Mouse (Mus musculus) ES-Bruce4 (cell line): ENCODE data around the gene Galnt18. TPM values are rescaled to one million over a fixed set of nuclear protein-coding genes. Genes with fewer than 3 reads are reported as not detected.

ENCODE experiments used
- H3K27ac ChIP-seq: 2 replicates; pipeline ENCODE4 v1.5.1; 2012; ENCODE audit warnings: low read length, inconsistent platforms; ENCODE audit not compliant: insufficient read depth
- H3K27me3 ChIP-seq: 2 replicates; pipeline ENCODE4 v1.6.1; 2012; ENCODE audit warnings: mild to moderate bottlenecking, low read length, inconsistent platforms; ENCODE audit not compliant: control insufficient read depth, poor library complexity, insufficient read depth, severe bottlenecking
- H3K36me3 ChIP-seq: 2 replicates; pipeline ENCODE4 v1.6.1; 2012; ENCODE audit warnings: inconsistent platforms, mild to moderate bottlenecking, low read length, moderate library complexity; ENCODE audit not compliant: control insufficient read depth, poor library complexity, insufficient read depth, severe bottlenecking
- H3K4me1 ChIP-seq: one replicate; pipeline ENCODE4 v1.8.1; 2011; ENCODE audit warnings: low read length; ENCODE audit not compliant: control insufficient read depth, insufficient read depth
- H3K4me3 ChIP-seq: 2 replicates; pipeline ENCODE4 v1.5.1; 2011; ENCODE audit warnings: low read depth, mild to moderate bottlenecking, low read length
- H3K9ac ChIP-seq: 2 replicates; pipeline ENCODE4 v1.6.1; 2012; ENCODE audit warnings: low read depth, mild to moderate bottlenecking, inconsistent platforms; ENCODE audit not compliant: poor library complexity, severe bottlenecking
- H3K9me3 ChIP-seq: replicated peaks from 2 replicates; pipeline ENCODE4 v1.6.1; 2012; ENCODE audit warnings: mild to moderate bottlenecking, low read length, inconsistent platforms; ENCODE audit not compliant: control insufficient read depth, poor library complexity, insufficient read depth, severe bottlenecking
- CTCF ChIP-seq: IDR thresholded peaks from one replicate; pipeline ENCODE4 v1.8.1; 2011; ENCODE audit warnings: low read depth, low read length
- EP300 ChIP-seq: IDR thresholded peaks from 2 replicates; pipeline ENCODE4 v1.6.1; 2011; ENCODE audit warnings: low read depth, low read length; ENCODE audit not compliant: insufficient read depth
- POLR2A ChIP-seq: IDR thresholded peaks from one replicate; pipeline ENCODE4 v1.8.1; 2011; ENCODE audit warnings: low read length; ENCODE audit not compliant: insufficient read depth
- polyA plus RNA-seq: library from polyadenylated mRNA; stranded (reverse); fragments of >200 nt; gene quantifications from 2 replicates; pipeline ENCODE4 v1.2.4, GENCODE M21; 2011; ENCODE audit warnings: low read depth; ENCODE audit not compliant: missing spikeins, insufficient read depth, insufficient read length

Gene Galnt18
- polyA plus RNA-seq, 1 experiment: 2.6 TPM

DNA sequence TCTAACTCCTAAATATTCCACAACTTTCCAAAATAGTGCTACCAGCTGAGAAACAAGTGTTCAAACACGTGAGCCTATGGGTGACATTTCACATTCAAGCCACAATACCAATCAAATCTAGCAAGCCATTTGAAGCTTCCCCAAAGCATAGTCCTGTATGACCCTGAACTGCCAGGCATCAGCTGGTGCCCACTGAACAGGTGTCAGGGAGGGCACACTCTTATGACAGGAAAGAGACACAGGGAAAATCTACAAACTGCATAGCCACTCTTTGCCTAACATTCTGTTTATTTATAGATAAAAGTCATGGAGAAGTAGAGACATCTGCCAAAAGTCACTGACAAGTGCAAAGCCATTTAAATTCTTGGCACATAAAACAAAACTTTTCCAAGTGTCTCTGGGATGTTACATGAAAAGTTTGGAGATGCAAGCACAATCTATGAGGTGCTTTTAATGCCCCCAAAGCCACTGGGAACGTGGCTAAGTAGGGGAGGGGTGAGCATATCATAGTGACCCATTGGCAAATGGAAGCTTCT, 280.5 kb downstream of the Galnt18 start:
- Histone ChIP-seq H3K27ac (no peak overlapping the region), H3K27me3 (no peaks in the 10 kb centered on the region), H3K9me3 (no peaks in the 10 kb centered on the region), H3K36me3 (no peaks in the 10 kb centered on the region), H3K4me1 (no peaks in the 10 kb centered on the region), H3K9ac (no peak overlapping the region), H3K4me3 (no peak overlapping the region)
- TF ChIP-seq CTCF: no peak
- TF ChIP-seq POLR2A: no peak
- no peak for TF ChIP-seq EP300

- no peak overlapping the region for H3K27ac ChIP-seq
- H3K27me3 ChIP-seq: no peaks in the 10 kb centered on the region
- H3K4me3 ChIP-seq: no peak overlapping the region
- H3K36me3 ChIP-seq: no peaks in the 10 kb centered on the region
- no peaks in the 10 kb centered on the region for H3K9me3 ChIP-seq
- H3K4me1 ChIP-seq: no peaks in the 10 kb centered on the region
- no peak overlapping the region for H3K9ac ChIP-seq
- TF ChIP-seq CTCF: no peak
- TF ChIP-seq POLR2A: no peak
- TF ChIP-seq EP300: no peak
Measured at GRCm38 (mm10) chr7:111497191-111497590, 282.6 kb downstream of the Galnt18 start.

- no peak for TF ChIP-seq CTCF
- TF ChIP-seq POLR2A: no peak
- no peak for TF ChIP-seq EP300
- Histone ChIP-seq H3K9ac (no peak overlapping the region), H3K9me3 (no peaks in the 10 kb centered on the region), H3K27ac (no peak overlapping the region), H3K4me1 (no peaks in the 10 kb centered on the region), H3K4me3 (no peak overlapping the region), H3K27me3 (no peaks in the 10 kb centered on the region), H3K36me3 (no peaks in the 10 kb centered on the region)
Measured at GRCm38 (mm10) chr7:111492242-111492949, 287.4 kb downstream of the Galnt18 start.

DNA sequence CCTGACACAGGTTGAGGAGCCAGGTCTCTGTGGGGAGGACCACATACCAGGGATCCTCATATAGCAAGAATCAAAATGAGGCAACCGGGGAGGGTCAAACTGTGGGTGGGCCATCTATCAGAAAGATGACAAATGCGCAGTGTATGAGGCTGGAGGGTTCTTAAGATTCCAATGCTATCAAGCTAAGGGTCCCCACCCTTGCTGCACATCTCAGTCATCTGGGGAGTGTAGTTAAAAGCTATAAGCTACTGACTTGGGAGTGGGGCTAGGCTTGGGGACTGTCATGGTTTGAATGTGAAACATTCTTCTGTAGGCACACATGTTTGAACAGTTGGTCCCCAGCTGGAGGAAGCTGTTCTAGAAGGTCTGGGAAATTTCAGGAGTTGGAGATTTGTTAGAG, 288.2 kb downstream of the Galnt18 start:
- no peak overlapping the region for H3K4me3 ChIP-seq
- H3K27me3 ChIP-seq: no peaks in the 10 kb centered on the region
- no peaks in the 10 kb centered on the region for H3K36me3 ChIP-seq
- H3K9me3 ChIP-seq: no peaks in the 10 kb centered on the region
- H3K9ac ChIP-seq: no peak overlapping the region
- H3K27ac ChIP-seq: no peak overlapping the region
- H3K4me1 ChIP-seq: no peaks in the 10 kb centered on the region
- TF ChIP-seq EP300: no peak
- no peak for TF ChIP-seq CTCF
- no peak for TF ChIP-seq POLR2A

DNA sequence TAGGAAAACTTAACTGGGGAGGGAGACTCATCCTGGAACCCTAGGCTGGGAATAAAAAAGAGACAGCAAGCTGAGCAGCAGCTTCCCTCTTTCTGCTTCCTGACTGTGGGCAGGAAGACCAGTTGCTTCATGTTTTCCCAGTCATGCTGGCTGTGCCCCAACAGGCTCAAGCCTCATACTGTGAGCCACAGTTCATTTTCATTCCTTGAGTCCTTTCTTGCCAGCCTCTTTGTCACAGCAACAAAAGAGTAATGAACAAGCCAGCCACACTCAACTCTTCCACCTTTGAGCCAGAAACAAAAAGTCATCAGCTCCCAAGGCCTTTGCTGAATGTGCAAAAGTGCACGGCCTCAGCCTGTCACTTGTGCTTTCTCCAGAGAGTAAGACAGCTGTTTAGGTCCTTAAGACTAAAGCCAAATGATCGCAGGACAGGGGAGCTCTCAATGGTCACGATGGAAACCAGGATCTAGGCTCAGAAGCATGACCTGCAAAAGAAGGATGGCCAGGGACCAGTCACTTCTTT, 292.9 kb downstream of the Galnt18 start:
- TF ChIP-seq POLR2A: no peak
- TF ChIP-seq EP300: no peak
- TF ChIP-seq CTCF: no peak
- H3K27me3 ChIP-seq: no peaks in the 10 kb centered on the region
- H3K9me3 ChIP-seq: no peaks in the 10 kb centered on the region
- no peak overlapping the region for H3K4me3 ChIP-seq
- H3K4me1 ChIP-seq: no peaks in the 10 kb centered on the region
- H3K27ac ChIP-seq: no peak overlapping the region
- no peaks in the 10 kb centered on the region for H3K36me3 ChIP-seq
- no peak overlapping the region for H3K9ac ChIP-seq

DNA sequence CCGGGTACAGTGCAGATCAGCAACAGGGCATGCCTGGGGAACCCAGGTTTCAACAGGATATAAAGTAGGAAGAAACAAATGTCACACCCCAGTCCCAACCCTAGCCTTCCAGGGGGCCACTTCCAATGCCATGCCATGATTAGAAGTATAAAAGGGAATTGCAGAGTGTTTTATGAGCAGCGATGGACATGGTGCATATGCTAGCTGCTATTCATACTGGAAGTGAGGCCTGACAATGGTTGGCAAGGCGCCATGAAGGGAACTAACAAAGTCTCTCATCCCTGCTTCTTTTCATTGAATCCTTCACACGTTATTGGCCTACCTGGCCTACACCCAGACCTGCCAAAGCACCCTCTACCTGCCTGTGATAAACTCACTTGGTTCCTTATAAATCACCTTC, 295.9 kb downstream of the Galnt18 start:
- H3K9me3 ChIP-seq: no peaks in the 10 kb centered on the region
- TF ChIP-seq POLR2A (no peak), EP300 (no peak), CTCF (no peak)
- no peaks in the 10 kb centered on the region for H3K4me1 ChIP-seq
- H3K9ac ChIP-seq: no peak overlapping the region
- H3K27me3 ChIP-seq: no peaks in the 10 kb centered on the region
- H3K4me3 ChIP-seq: no peak overlapping the region
- no peak overlapping the region for H3K27ac ChIP-seq
- no peaks in the 10 kb centered on the region for H3K36me3 ChIP-seq
